Mouse (Mus musculus): ENCODE measurements at regions not wholly inside any gene's neighbourhood (a gene's known extent, or its start where the extent isn't known, plus 50 kb on each side); places are given as distances from the start of the nearest gene placed in this dataset.

GRCm38 (mm10) chr6:31190628-31191373 is 207.7 kb upstream of the Mkln1 start:
- Histone ChIP-seq H3K27me3 (replicated peaks) (no peaks in the 10 kb centered on the region), H3K9me3 (no peaks in the 10 kb centered on the region), H3K4me1 (peaks cover 80% of the 10 kb centered on the region), H3K36me3 (replicated peaks; ENCODE audit: low read length) (peaks cover 67% of the 10 kb centered on the region), H3K4me3 (replicated peaks) (no peak overlapping the region)
- TF ChIP-seq FLI1 (IDR thresholded peaks at IDR 0.05; ENCODE audit: low read length), result no peak
- no peak for TF ChIP-seq GATA1 (IDR thresholded peaks at IDR 0.05; ENCODE audit: borderline replicate concordance, low read length)

GRCm38 (mm10) chr6:31191577-31191976 is 207.0 kb upstream of the Mkln1 start:
- H3K4me3 ChIP-seq (replicated peaks), result no peak overlapping the region
- H3K4me1 ChIP-seq, result peaks cover 80% of the 10 kb centered on the region
- H3K36me3 ChIP-seq (replicated peaks; ENCODE audit: low read length), result peaks cover 69% of the 10 kb centered on the region
- TF ChIP-seq GATA1 (IDR thresholded peaks at IDR 0.05; ENCODE audit: borderline replicate concordance, low read length) (no peak), FLI1 (IDR thresholded peaks at IDR 0.05; ENCODE audit: low read length) (no peak)
- no peaks in the 10 kb centered on the region for H3K9me3 ChIP-seq
- no peaks in the 10 kb centered on the region for H3K27me3 ChIP-seq (replicated peaks)

- TF ChIP-seq GATA1 (IDR thresholded peaks at IDR 0.05; ENCODE audit: borderline replicate concordance, low read length) (no peak), FLI1 (IDR thresholded peaks at IDR 0.05; ENCODE audit: low read length) (no peak)
Observed at GRCm38 (mm10) chr6:31192197-31192596, 206.3 kb upstream of the Mkln1 start.

GRCm38 (mm10) chr6:31193202-31193601 is 205.3 kb upstream of the Mkln1 start:
- Histone ChIP-seq H3K9me3 (no peaks in the 10 kb centered on the region), H3K27me3 (replicated peaks) (no peaks in the 10 kb centered on the region), H3K36me3 (replicated peaks; ENCODE audit: low read length) (peaks cover 77% of the 10 kb centered on the region), H3K4me3 (replicated peaks) (no peak overlapping the region), H3K4me1 (peaks cover 73% of the 10 kb centered on the region)
- TF ChIP-seq FLI1 (IDR thresholded peaks at IDR 0.05; ENCODE audit: low read length) (no peak), GATA1 (IDR thresholded peaks at IDR 0.05; ENCODE audit: borderline replicate concordance, low read length) (no peak)

More at GRCm38 (mm10) chr6:31192197-31192596, 206.3 kb upstream of the Mkln1 start:
- Histone ChIP-seq H3K27me3 (replicated peaks) (no peaks in the 10 kb centered on the region), H3K4me1 (peaks cover 76% of the 10 kb centered on the region), H3K9me3 (no peaks in the 10 kb centered on the region), H3K4me3 (replicated peaks) (no peak overlapping the region), H3K36me3 (replicated peaks; ENCODE audit: low read length) (peaks cover 72% of the 10 kb centered on the region)

- TF ChIP-seq GATA1 (IDR thresholded peaks at IDR 0.05; ENCODE audit: borderline replicate concordance, low read length), result no peak
- no peak for TF ChIP-seq FLI1 (IDR thresholded peaks at IDR 0.05; ENCODE audit: low read length)
- no peak overlapping the region for H3K4me3 ChIP-seq (replicated peaks)
- H3K36me3 ChIP-seq (replicated peaks; ENCODE audit: low read length), result peaks cover 72% of the 10 kb centered on the region
- H3K9me3 ChIP-seq, result no peaks in the 10 kb centered on the region
- peaks cover 55% of the 10 kb centered on the region for H3K4me1 ChIP-seq
- H3K27me3 ChIP-seq (replicated peaks), result no peaks in the 10 kb centered on the region
Observed at GRCm38 (mm10) chr6:31197631-31198338, 200.8 kb upstream of the Mkln1 start.

- Histone ChIP-seq H3K36me3 (replicated peaks; ENCODE audit: low read length) (peaks cover 66% of the 10 kb centered on the region), H3K4me3 (replicated peaks) (no peak overlapping the region), H3K4me1 (peaks cover 50% of the 10 kb centered on the region), H3K27me3 (replicated peaks) (no peaks in the 10 kb centered on the region), H3K9me3 (no peaks in the 10 kb centered on the region)
- TF ChIP-seq FLI1 (IDR thresholded peaks at IDR 0.05; ENCODE audit: low read length) (no peak), GATA1 (IDR thresholded peaks at IDR 0.05; ENCODE audit: borderline replicate concordance, low read length) (no peak)
Observed at GRCm38 (mm10) chr6:31198340-31198739, 200.2 kb upstream of the Mkln1 start.

GRCm38 (mm10) chr6:31200705-31201104 is 197.8 kb upstream of the Mkln1 start:
- TF ChIP-seq FLI1 (IDR thresholded peaks at IDR 0.05; ENCODE audit: low read length), result no peak
- TF ChIP-seq GATA1 (IDR thresholded peaks at IDR 0.05; ENCODE audit: borderline replicate concordance, low read length), result no peak
- Histone ChIP-seq H3K4me3 (replicated peaks) (no peak overlapping the region), H3K9me3 (no peaks in the 10 kb centered on the region), H3K36me3 (replicated peaks; ENCODE audit: low read length) (peaks cover 48% of the 10 kb centered on the region), H3K4me1 (peaks cover 50% of the 10 kb centered on the region), H3K27me3 (replicated peaks) (no peaks in the 10 kb centered on the region)

GRCm38 (mm10) chr6:31201375-31201972 is 197.1 kb upstream of the Mkln1 start:
- peaks cover 52% of the 10 kb centered on the region for H3K4me1 ChIP-seq

GRCm38 (mm10) chr6:31202594-31202993 is 195.9 kb upstream of the Mkln1 start:
- Histone ChIP-seq H3K4me3 (replicated peaks) (no peak overlapping the region), H3K4me1 (peaks cover 58% of the 10 kb centered on the region), H3K36me3 (replicated peaks; ENCODE audit: low read length) (peaks cover 44% of the 10 kb centered on the region), H3K9me3 (no peaks in the 10 kb centered on the region), H3K27me3 (replicated peaks) (no peaks in the 10 kb centered on the region)
- TF ChIP-seq FLI1 (IDR thresholded peaks at IDR 0.05; ENCODE audit: low read length), result no peak
- TF ChIP-seq GATA1 (IDR thresholded peaks at IDR 0.05; ENCODE audit: borderline replicate concordance, low read length), result no peak

More at GRCm38 (mm10) chr6:31201375-31201972, 197.1 kb upstream of the Mkln1 start:
- peaks cover 48% of the 10 kb centered on the region for H3K36me3 ChIP-seq (replicated peaks; ENCODE audit: low read length)
- no peaks in the 10 kb centered on the region for H3K9me3 ChIP-seq
- no peaks in the 10 kb centered on the region for H3K27me3 ChIP-seq (replicated peaks)
- no peak overlapping the region for H3K4me3 ChIP-seq (replicated peaks)
- TF ChIP-seq FLI1 (IDR thresholded peaks at IDR 0.05; ENCODE audit: low read length), result no peak
- TF ChIP-seq GATA1 (IDR thresholded peaks at IDR 0.05; ENCODE audit: borderline replicate concordance, low read length), result no peak

- no peak for TF ChIP-seq FLI1 (IDR thresholded peaks at IDR 0.05; ENCODE audit: low read length)
- no peak for TF ChIP-seq GATA1 (IDR thresholded peaks at IDR 0.05; ENCODE audit: borderline replicate concordance, low read length)
- Histone ChIP-seq H3K36me3 (replicated peaks; ENCODE audit: low read length) (peaks cover 42% of the 10 kb centered on the region), H3K27me3 (replicated peaks) (no peaks in the 10 kb centered on the region), H3K4me1 (peaks cover 55% of the 10 kb centered on the region), H3K4me3 (replicated peaks) (no peak overlapping the region), H3K9me3 (no peaks in the 10 kb centered on the region)
Observed at GRCm38 (mm10) chr6:31204434-31204833, 194.1 kb upstream of the Mkln1 start.

Data from megakaryocyte, embryonic 14.5 days (primary cell).